Mouse (Mus musculus) midbrain, embryonic 14.5 days (tissue): ENCODE measurements at regions not wholly inside any gene's neighbourhood (a gene's known extent, or its start where the extent isn't known, plus 50 kb on each side); places are given as distances from the start of the nearest gene placed in this dataset.

Source experiments
- ATAC-seq: fragments of 200-750 bp; cut with Nextera tagmentation; 2 replicates; pipeline ENCODE4 v1.8.0; 2017; ENCODE audit warnings: moderate number of reproducible peaks, moderate library complexity; ENCODE audit not compliant: low FRiP score, low TSS enrichment
- DNase-seq: peaks from one replicate; pipeline ENCODE4 v3.0.0-alpha.2; 2015
- H3K27ac ChIP-seq: fragments of 300-500 bp; sonication (generic); replicated peaks from 2 replicates; pipeline ENCODE4 v1.5.1; 2014; ENCODE audit warnings: mild to moderate bottlenecking, low read depth, low read length, moderate library complexity
- H3K27me3 ChIP-seq: fragments of 300-500 bp; sonication (generic); 2 replicates; pipeline ENCODE4 v1.6.1; 2014; ENCODE audit warnings: low read length, control low read depth, mixed read lengths; ENCODE audit not compliant: control insufficient read depth, insufficient read depth
- H3K36me3 ChIP-seq: fragments of 300-500 bp; sonication (generic); 2 replicates; pipeline ENCODE4 v1.6.1; 2014; ENCODE audit warnings: low read length, control low read depth; ENCODE audit not compliant: control insufficient read depth, insufficient read depth
- H3K4me1 ChIP-seq: fragments of 300-500 bp; sonication (generic); 2 replicates; pipeline ENCODE4 v1.6.1; 2014; ENCODE audit warnings: mild to moderate bottlenecking, antibody characterized with exemption, low read length, control low read depth; ENCODE audit not compliant: control insufficient read depth, insufficient read depth
- H3K4me2 ChIP-seq: fragments of 300-500 bp; sonication (generic); 2 replicates; pipeline ENCODE4 v1.6.1; 2014; ENCODE audit warnings: mild to moderate bottlenecking, low read length, moderate library complexity
- H3K4me3 ChIP-seq: fragments of 300-500 bp; sonication (generic); replicated peaks from 2 replicates; pipeline ENCODE4 v1.5.1; 2014; ENCODE audit warnings: low read depth, low read length
- H3K9ac ChIP-seq: fragments of 300-500 bp; sonication (generic); replicated peaks from 2 replicates; pipeline ENCODE4 v1.6.1; 2014; ENCODE audit warnings: mild to moderate bottlenecking, low read length, moderate library complexity
- H3K9me3 ChIP-seq: fragments of 300-500 bp; sonication (generic); 2 replicates; pipeline ENCODE4 v1.6.1; 2016; ENCODE audit warnings: low read length, control low read depth, mixed read lengths; ENCODE audit not compliant: control insufficient read depth
- WGBS: fragments of 180-500 bp; shearing (Covaris S2); extraction: QIAGEN DNeasy Blood & Tissue Kit; methylation state at CpG from one replicate; pipeline ENCODE4 v1.1.7; 2014; 5-methylcytosine and 5-hydroxymethylcytosine counted together

GRCm38 (mm10) chr12:12622712-12623292, 318.9 kb downstream of the Mycn start:
- Histone ChIP-seq H3K27me3 (no peaks in the 10 kb centered on the region), H3K4me1 (0 out of 2 replicates have a peak, but pooled peaks cover 5% of the 10 kb centered on the region), H3K9ac (no peak overlapping the region), H3K4me3 (no peak overlapping the region), H3K4me2 (no peak overlapping the region), H3K36me3 (no peaks in the 10 kb centered on the region), H3K9me3 (no peaks in the 10 kb centered on the region), H3K27ac (no peak overlapping the region)
- ATAC-seq = peak; percentile 81
- peak; percentile 96 for DNase-seq
- 11% methylated on average over 5 of the region's 5 CpGs for WGBS

DNA sequence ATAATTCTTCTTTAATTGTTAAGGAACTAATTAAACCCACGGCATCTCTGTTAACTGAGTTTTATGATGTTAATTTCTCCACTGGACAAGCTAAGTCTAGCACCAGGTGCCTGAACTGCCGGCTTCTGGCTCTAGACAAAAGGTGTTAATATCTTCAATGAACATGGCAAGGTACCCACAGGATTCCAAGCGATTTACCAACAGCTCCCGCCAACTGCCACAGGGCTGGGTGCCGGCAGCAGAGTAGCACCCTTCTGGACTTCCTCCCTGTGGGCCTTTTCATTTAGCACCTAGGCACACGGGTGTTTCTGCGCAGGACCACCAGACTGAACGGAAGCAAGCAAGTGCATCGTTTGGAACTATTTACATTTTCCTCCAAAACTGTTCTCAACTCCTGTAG, 320.2 kb downstream of the Mycn start:
- H3K9ac ChIP-seq = no peak overlapping the region
- no peaks in the 10 kb centered on the region for H3K9me3 ChIP-seq
- 0 out of 2 replicates have a peak, but pooled peaks cover 5% of the 10 kb centered on the region for H3K4me1 ChIP-seq
- DNase-seq = no peak
- H3K36me3 ChIP-seq = no peaks in the 10 kb centered on the region
- WGBS = 90% methylated on average over 9 of the region's 9 CpGs
- no peak for ATAC-seq
- no peak overlapping the region for H3K4me2 ChIP-seq
- H3K27me3 ChIP-seq = no peaks in the 10 kb centered on the region
- H3K27ac ChIP-seq = no peak overlapping the region
- H3K4me3 ChIP-seq = no peak overlapping the region

- Histone ChIP-seq H3K4me1 (0 out of 2 replicates have a peak, but pooled peaks cover 5% of the 10 kb centered on the region), H3K4me3 (no peak overlapping the region), H3K4me2 (no peak overlapping the region), H3K27me3 (no peaks in the 10 kb centered on the region), H3K36me3 (no peaks in the 10 kb centered on the region), H3K9me3 (no peaks in the 10 kb centered on the region), H3K27ac (no peak overlapping the region), H3K9ac (no peak overlapping the region)
- DNase-seq (no peak), ATAC-seq (no peak)
- 67% methylated on average over 5 of the region's 5 CpGs for WGBS
These were observed 321.4 kb downstream of the Mycn start for GRCm38 (mm10) chr12:12620316-12620715.

DNA sequence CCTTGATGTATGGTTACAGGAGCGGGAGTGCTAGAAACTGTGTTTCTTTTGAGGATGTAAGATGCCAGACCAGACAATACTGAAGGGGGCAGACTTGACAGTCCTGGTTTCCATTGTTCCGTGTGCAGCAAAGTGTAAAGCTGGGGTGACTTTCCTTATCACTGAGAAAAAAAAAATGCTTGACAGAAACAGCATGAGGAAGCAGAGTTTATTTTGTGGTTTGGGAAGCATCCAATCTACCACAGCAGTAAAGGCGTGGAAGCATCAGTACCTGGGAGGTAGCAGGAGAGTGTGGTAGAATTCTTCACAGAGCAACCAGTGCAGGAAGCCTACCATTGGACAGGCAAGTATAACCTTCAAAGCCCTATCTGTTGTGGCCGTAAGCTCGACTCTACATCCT, 322.3 kb downstream of the Mycn start:
- no peak overlapping the region for H3K9ac ChIP-seq
- ATAC-seq = no peak

DNA sequence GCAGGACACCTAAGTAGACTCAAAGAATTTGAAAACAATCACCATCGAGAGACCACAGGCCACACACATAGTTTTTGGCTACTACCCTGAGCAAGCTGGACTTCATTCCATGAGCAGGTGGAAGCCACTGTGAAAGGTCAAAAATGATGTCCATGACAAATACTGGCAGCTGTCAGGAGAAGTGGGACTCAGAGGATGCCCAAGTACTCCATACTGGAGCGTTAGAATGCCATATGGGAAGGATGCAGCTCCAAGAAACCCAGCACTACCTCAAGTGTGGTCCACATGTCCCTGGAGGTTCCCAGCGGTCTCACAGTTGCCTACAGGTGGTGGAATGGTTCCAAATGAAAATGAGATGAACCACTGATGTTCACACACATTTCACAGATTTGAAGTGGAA, 329.2 kb downstream of the Mycn start:
- 92% methylated on average over 3 of the region's 3 CpGs for WGBS
- Histone ChIP-seq H3K36me3 (no peaks in the 10 kb centered on the region), H3K9ac (no peak overlapping the region), H3K27ac (no peak overlapping the region), H3K4me1 (no peaks in the 10 kb centered on the region), H3K27me3 (no peaks in the 10 kb centered on the region), H3K4me3 (no peak overlapping the region), H3K9me3 (no peaks in the 10 kb centered on the region), H3K4me2 (no peak overlapping the region)
- DNase-seq (no peak), ATAC-seq (no peak)

More for the DNA sequence above, 322.3 kb downstream of the Mycn start:
- no peaks in the 10 kb centered on the region for H3K27me3 ChIP-seq
- H3K4me3 ChIP-seq = no peak overlapping the region
- H3K4me2 ChIP-seq = no peak overlapping the region
- no peak overlapping the region for H3K27ac ChIP-seq
- H3K4me1 ChIP-seq = 0 out of 2 replicates have a peak, but pooled peaks cover 3% of the 10 kb centered on the region
- no peak for DNase-seq
- no peaks in the 10 kb centered on the region for H3K36me3 ChIP-seq
- H3K9me3 ChIP-seq = no peaks in the 10 kb centered on the region
- whole genome bisulfite sequencing = 60% methylated on average over 5 of the region's 5 CpGs

- no peaks in the 10 kb centered on the region for H3K36me3 ChIP-seq
- DNase-seq (no peak), ATAC-seq (peak; percentile 34; the same call in 1 of the 2 replicates)
- H3K4me2 ChIP-seq = no peak overlapping the region
- no peaks in the 10 kb centered on the region for H3K4me1 ChIP-seq
- H3K9me3 ChIP-seq = no peaks in the 10 kb centered on the region
- H3K4me3 ChIP-seq = no peak overlapping the region
- no peak overlapping the region for H3K9ac ChIP-seq
- no peak overlapping the region for H3K27ac ChIP-seq
- WGBS = 54% methylated on average over 4 of the region's 4 CpGs
- H3K27me3 ChIP-seq = no peaks in the 10 kb centered on the region
These were observed 330.9 kb downstream of the Mycn start for GRCm38 (mm10) chr12:12610861-12611260.

- 60% methylated on average over 4 of the region's 4 CpGs for WGBS
- Histone ChIP-seq H3K27ac (no peak overlapping the region), H3K36me3 (no peaks in the 10 kb centered on the region), H3K9ac (no peak overlapping the region), H3K4me1 (no peaks in the 10 kb centered on the region), H3K27me3 (no peaks in the 10 kb centered on the region), H3K9me3 (no peaks in the 10 kb centered on the region), H3K4me3 (no peak overlapping the region), H3K4me2 (no peak overlapping the region)
- ATAC-seq (no peak), DNase-seq (peak; percentile 45)
These were observed 333.7 kb downstream of the Mycn start for GRCm38 (mm10) chr12:12607995-12608394.

DNA sequence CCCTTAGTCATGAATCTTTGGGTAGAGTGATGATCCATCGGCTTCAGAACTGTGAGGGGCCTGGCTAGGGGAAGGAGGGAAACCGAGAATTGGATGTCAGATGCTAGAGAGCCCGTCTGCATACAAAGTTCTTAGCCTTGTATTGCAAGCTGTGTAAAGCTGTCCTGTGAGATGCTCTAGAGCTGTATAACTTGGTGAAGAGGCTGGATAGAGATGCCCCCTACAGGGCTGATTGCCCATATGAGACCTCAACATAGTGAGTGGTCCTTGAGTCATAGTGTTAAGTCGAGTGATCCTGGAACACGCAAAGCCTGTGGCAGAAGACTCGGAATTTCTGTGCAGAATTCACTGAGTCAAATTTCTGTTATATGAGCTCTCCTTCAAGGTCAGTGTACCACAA, 334.8 kb downstream of the Mycn start:
- Histone ChIP-seq H3K9me3 (no peaks in the 10 kb centered on the region), H3K27ac (no peak overlapping the region), H3K27me3 (no peaks in the 10 kb centered on the region), H3K4me3 (no peak overlapping the region), H3K4me1 (no peaks in the 10 kb centered on the region), H3K9ac (no peak overlapping the region), H3K36me3 (no peaks in the 10 kb centered on the region), H3K4me2 (no peak overlapping the region)
- DNase-seq (no peak), ATAC-seq (no peak)
- 94% methylated on average over 6 of the region's 6 CpGs for WGBS

DNA sequence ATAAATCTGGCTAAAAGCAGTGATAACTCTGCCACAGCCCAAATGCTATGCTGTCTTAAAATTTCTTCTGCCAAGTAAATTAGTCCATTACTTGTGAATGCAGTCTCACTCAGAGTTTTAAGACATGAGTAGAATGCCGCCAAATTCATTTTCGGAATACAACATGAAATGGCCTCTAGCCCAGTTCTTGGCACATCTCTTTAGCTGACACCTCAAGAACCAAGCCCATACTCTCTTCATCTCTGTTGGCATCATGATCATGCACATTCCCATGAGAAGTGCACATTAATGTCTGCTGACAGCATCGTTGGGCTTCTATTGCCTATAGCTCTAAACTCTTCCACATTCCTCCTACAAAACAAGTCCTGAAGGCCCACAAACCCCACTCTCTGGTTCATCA, 336.2 kb downstream of the Mycn start:
- no peak overlapping the region for H3K9ac ChIP-seq
- no peaks in the 10 kb centered on the region for H3K4me1 ChIP-seq
- no peaks in the 10 kb centered on the region for H3K36me3 ChIP-seq
- 97% methylated on average over 3 of the region's 3 CpGs for WGBS
- H3K9me3 ChIP-seq = no peaks in the 10 kb centered on the region
- ATAC-seq (no peak), DNase-seq (no peak)
- H3K27me3 ChIP-seq = no peaks in the 10 kb centered on the region
- no peak overlapping the region for H3K4me2 ChIP-seq
- no peak overlapping the region for H3K27ac ChIP-seq
- no peak overlapping the region for H3K4me3 ChIP-seq
